Comparison of ENCODE assay signal across 26 mouse cellular contexts in genomic region chr11:107010447-107010846, GRCm38 (mm10). TPM values are rescaled to one million over a fixed set of nuclear protein-coding genes. Genes with fewer than 3 reads are reported as not detected.
A peak's percentile ranks its signal among the peaks of the same experiment; 100 is the strongest.
DNase-seq lines count a peak whose midpoint lies in the region; ATAC-seq and TF ChIP-seq lines count a peak whose summit lies in the region.
"Had no signal": no experiment of that assay in that cellular context is flagged by ENCODE, and none has a peak within 500 bp of the region (broad histone marks: within the 10 kb centered on the region; RNA-seq: fewer than 3 reads in every experiment).

No protein-coding gene starts in this region.

- TF ChIP-seq POLR2A in liver, adult 2 months (IDR thresholded peaks at IDR 0.05; ENCODE audit: extremely low read depth, insufficient read depth, low read length): no peak
- no peak for TF ChIP-seq POLR2A in lung, adult 2 months (IDR thresholded peaks at IDR 0.05; ENCODE audit: borderline replicate concordance, extremely low read depth, low read depth, low read length)
- no peak for TF ChIP-seq POLR2A in MEL (IDR thresholded peaks at IDR 0.05; ENCODE audit: control insufficient read depth in 1 of 2, insufficient read depth in 1 of 2, low read depth in 1 of 2, low read length in 2 of 2, poor library complexity in 1 of 2)

- H3K9me3 ChIP-seq in liver, embryonic 12.5 days (replicated peaks): no peaks in the 10 kb centered on the region
- no peaks in the 10 kb centered on the region for H3K9me3 ChIP-seq in MEL (replicated peaks; ENCODE audit: insufficient read depth, low read length)
- H3K9me3 ChIP-seq: embryonic facial prominence, embryonic 13.5 days; embryonic facial prominence, embryonic 15.5 days; forebrain, embryonic 10.5 days; forebrain, embryonic 12.5 days had no signal

- peak; percentile 34 for DNase-seq in liver, adult 2 months (ENCODE audit: extremely low read depth, low read depth, low spot score)
- DNase-seq in lung, postnatal 36 days: peak; percentile 40
- DNase-seq in lung, adult 2 months: no peak
- DNase-seq in MEL (ENCODE audit: low read depth, low spot score): no peak
- DNase-seq in T-cell, adult 2 months (ENCODE audit: low spot score): no peak
- DNase-seq in spleen, postnatal 14 days (ENCODE audit: low spot score in 2 of 2): no peak
- DNase-seq: adrenal gland, adult 2 months; adrenal gland, postnatal 10 days; adrenal gland, postnatal 25 days; B cell, adult 2 months; cerebellum, adult 11 months; cerebellum, adult 18-20 months; cerebellum, postnatal 14 days; cerebellum, postnatal 36 days; embryo, embryonic 11 days had no signal

- no peak overlapping the region for H3K9ac ChIP-seq in liver, adult 2 months (ENCODE audit: low read depth, low read length)
- no peak overlapping the region for H3K9ac ChIP-seq in liver, embryonic 12.5 days
- H3K9ac ChIP-seq in MEL (ENCODE audit: control insufficient read depth, low read depth, low read length, poor library complexity, severe bottlenecking): no peak overlapping the region
- H3K9ac ChIP-seq: embryonic facial prominence, embryonic 13.5 days; embryonic facial prominence, embryonic 15.5 days; forebrain, embryonic 12.5 days had no signal

- H3K27ac ChIP-seq in liver, adult 2 months (replicated peaks; ENCODE audit: insufficient read depth, low read depth, low read length): no peak overlapping the region
- H3K27ac ChIP-seq in liver, embryonic 12.5 days: no peak overlapping the region
- H3K27ac ChIP-seq in MEL (ENCODE audit: control insufficient read depth, low read depth, low read length): no peak overlapping the region
- H3K27ac ChIP-seq: embryonic facial prominence, embryonic 13.5 days; forebrain, embryonic 12.5 days had no signal

- WGBS in liver, adult 2 months: 100% methylated on average over 3 of the region's 3 CpGs
- 90% methylated on average over 3 of the region's 3 CpGs for WGBS in liver, embryonic 12.5 days (ENCODE audit: insufficient replicate concordance)
- 78% methylated on average over 3 of the region's 3 CpGs for WGBS in lung, adult 2 months

- H3K27me3 ChIP-seq in liver, adult 2 months (ENCODE audit: control insufficient read depth, insufficient read depth, low read length): no peaks in the 10 kb centered on the region
- H3K27me3 ChIP-seq in liver, embryonic 12.5 days (replicated peaks): peaks cover 13% of the 10 kb centered on the region
- H3K27me3 ChIP-seq in MEL (ENCODE audit: control insufficient read depth in 1 of 2, insufficient read depth in 2 of 2, low read length in 2 of 2): no peaks in the 10 kb centered on the region
- H3K27me3 ChIP-seq: embryonic facial prominence, embryonic 13.5 days; embryonic facial prominence, embryonic 15.5 days; forebrain, embryonic 12.5 days; Patski had no signal

- H3K4me3 ChIP-seq in liver, adult 2 months (ENCODE audit: insufficient read depth, low read depth, low read length): no peak overlapping the region
- H3K4me3 ChIP-seq in liver, embryonic 12.5 days: no peak overlapping the region
- no peak overlapping the region for H3K4me3 ChIP-seq in lung, adult 2 months (replicated peaks; ENCODE audit: extremely low read depth, low read depth, low read length)
- no peak overlapping the region for H3K4me3 ChIP-seq in MEL (ENCODE audit: control insufficient read depth in 1 of 2, insufficient read depth in 1 of 2, low read depth in 2 of 2, low read length in 2 of 2)
- H3K4me3 ChIP-seq: embryonic facial prominence, embryonic 13.5 days; embryonic facial prominence, embryonic 15.5 days; erythroblast, embryonic 14.5 days; forebrain, embryonic 10.5 days; forebrain, embryonic 12.5 days had no signal

- no peak for TF ChIP-seq RAD21 in MEL (IDR thresholded peaks at IDR 0.05; ENCODE audit: low read depth, low read length)

- H3K4me1 ChIP-seq in liver, adult 2 months (ENCODE audit: control insufficient read depth, insufficient read depth, low read length): peaks cover 7% of the 10 kb centered on the region; the same call in 1 of the 2 replicates
- peaks cover 21% of the 10 kb centered on the region for H3K4me1 ChIP-seq in liver, embryonic 12.5 days
- peaks cover 8% of the 10 kb centered on the region for H3K4me1 ChIP-seq in lung, adult 2 months (ENCODE audit: control insufficient read depth, insufficient read depth, low read length)
- H3K4me1 ChIP-seq in MEL (ENCODE audit: control insufficient read depth in 1 of 2, insufficient read depth in 2 of 2, low read length in 2 of 2): peaks cover 0 to 11% of the 10 kb centered on the region in 2 experiments; a peak in 3 of 4 replicates

- H3K4me2 ChIP-seq in liver, embryonic 12.5 days: no peak overlapping the region
- H3K4me2 ChIP-seq: embryonic facial prominence, embryonic 13.5 days; embryonic facial prominence, embryonic 15.5 days; forebrain, embryonic 12.5 days had no signal

- H3K36me3 ChIP-seq in liver, adult 2 months (ENCODE audit: control insufficient read depth, insufficient read depth, low read length): no peaks in the 10 kb centered on the region
- H3K36me3 ChIP-seq in liver, embryonic 12.5 days: no peaks in the 10 kb centered on the region
- H3K36me3 ChIP-seq in MEL (ENCODE audit: control insufficient read depth in 1 of 2, insufficient read depth in 2 of 2, low read length in 2 of 2): peaks cover 0 to 12% of the 10 kb centered on the region in 2 experiments; a peak in 2 of 4 replicates
- H3K36me3 ChIP-seq: embryonic facial prominence, embryonic 13.5 days; embryonic facial prominence, embryonic 15.5 days; forebrain, embryonic 10.5 days; forebrain, embryonic 12.5 days; G1E had no signal

- TF ChIP-seq EP300 in MEL (IDR thresholded peaks at IDR 0.05; ENCODE audit: low read depth in 1 of 2, low read length in 2 of 2): no peak

- no peaks in the 10 kb centered on the region for H3K79me2 ChIP-seq in liver, adult 2 months (ENCODE audit: control insufficient read depth, insufficient read depth, low read length)
- H3K79me2 ChIP-seq in MEL (ENCODE audit: control insufficient read depth, insufficient read depth, low read length, poor library complexity): peaks cover 5% of the 10 kb centered on the region; the same call in 1 of the 2 replicates

- no peak for TF ChIP-seq CTCF in liver, adult 2 months (IDR thresholded peaks at IDR 0.05; ENCODE audit: low read depth, low read length)
- no peak for TF ChIP-seq CTCF in lung, adult 2 months (IDR thresholded peaks at IDR 0.05; ENCODE audit: insufficient read depth, low read length)
- no peak for TF ChIP-seq CTCF in MEL (IDR thresholded peaks at IDR 0.05 in 2 of 3, conservative IDR thresholded peaks at IDR 0.05 in 1 of 3; ENCODE audit: control insufficient read depth in 1 of 3, insufficient read depth in 1 of 3, low read depth in 2 of 3, low read length in 3 of 3, poor library complexity in 1 of 3, severe bottlenecking in 1 of 3)

- ATAC-seq in liver, embryonic 12.5 days: no peak
- ATAC-seq: CD4-positive, CD25-positive, alpha-beta regulatory T cell, adult 4 months; forebrain, embryonic 14.5 days; forebrain, embryonic 16.5 days; Patski had no signal

TF ChIP-seq in MEL, 35 proteins besides CTCF, POLR2A, EP300 and RAD21:
- TF ChIP-seq KAT2A (conservative IDR thresholded peaks at IDR 0.05; ENCODE audit: low read depth, low read length) (0 out of 2 replicates have a peak, but pooled peaks have one; percentile 18), MAX (IDR thresholded peaks at IDR 0.05; ENCODE audit: low read length) (no peak)

RNA-seq across cellular contexts. Expression of gene Kpna2, which starts 11.1 kb away (rescaled TPM):
- total RNA-seq in liver, adult 2 months (2014; rRNA removed): 28.0 and 32.2 TPM in 2 replicates
- 17.0 and 20.9 TPM in 2 replicates for polyA plus RNA-seq in liver, adult 2 months (2012; rRNA removed)
- polyA plus RNA-seq in liver, embryonic 12.5 days (2016; fragmentation: Nextera tagmentation; extraction: Ambion mirVana): 360 and 381 TPM in 2 replicates
- 3.0 and 13.6 TPM in 2 replicates for polyA plus RNA-seq in lung, adult 2 months (2012; rRNA removed)
- 216 and 275 TPM in 2 replicates for total RNA-seq in MEL (2012; rRNA removed)
- 10 to 100 TPM in 1 of 2 experiments, not detected in 1; 13.2 TPM for polyA plus RNA-seq in MEL (2012; ENCODE audit: insufficient read depth in 1 of 2, insufficient read length in 2 of 2, low read depth in 1 of 2, low replicate concordance in 2 of 2, missing spikeins in 1 of 2)

RNA-seq across cellular contexts. Expression of gene 1810010H24Rik, which starts 15.0 kb away (rescaled TPM):
- total RNA-seq in liver, adult 2 months (2014; rRNA removed): 3.0 and 3.5 TPM in 2 replicates
- polyA plus RNA-seq in liver, adult 2 months (2012; rRNA removed): 2.8 and 3.4 TPM in 2 replicates
- 1.5 and 2.0 TPM in 2 replicates for polyA plus RNA-seq in liver, embryonic 12.5 days (2016; fragmentation: Nextera tagmentation; extraction: Ambion mirVana)
- polyA plus RNA-seq in lung, adult 2 months (2012; rRNA removed): 39.7 and 53.1 TPM in 2 replicates
- total RNA-seq in MEL (2012; rRNA removed): 0.42 and 0.88 TPM in 2 replicates
- polyA plus RNA-seq in MEL (2012; ENCODE audit: insufficient read depth in 1 of 2, insufficient read length in 2 of 2, low read depth in 1 of 2, low replicate concordance in 2 of 2, missing spikeins in 1 of 2): 1 to 10 TPM in 1 of 2 experiments, not detected in 1; 2.5 TPM
- polyA plus RNA-seq: erythroblast, embryonic 14.5 days had no signal

Comparison
In these comparisons a context has a peak if more than half of its experiments do, and no peak if none do; other contexts are left out.
1. DNase-seq: peak in liver, adult 2 months (single experiment) and lung, postnatal 36 days (single experiment); none in lung, adult 2 months (single experiment), MEL (single experiment), T-cell, adult 2 months (single experiment) and spleen, postnatal 14 days (0 of 2).
2. RNA of gene Kpna2, which starts 11.1 kb away (polyA plus RNA-seq): 360 to 381 TPM in liver, embryonic 12.5 days; 17.0 to 20.9 TPM in liver, adult 2 months, 13.2 TPM in MEL and 3.0 to 13.6 TPM in lung, adult 2 months; every median in the first group is over 10 times any median in the second.